Mouse (Mus musculus) heart, postnatal 0 days (tissue): ENCODE results near the gene Pgm1.

Source experiments
- CTCF ChIP-seq: IDR thresholded peaks from 2 replicates; pipeline ENCODE4 v1.5.1; 2016; ENCODE audit warnings: antibody characterized with exemption, control low read depth, low read depth
- EP300 ChIP-seq: IDR thresholded peaks from 2 replicates; pipeline ENCODE4 v1.6.1; 2016; ENCODE audit warnings: antibody characterized with exemption, low read depth

DNA sequence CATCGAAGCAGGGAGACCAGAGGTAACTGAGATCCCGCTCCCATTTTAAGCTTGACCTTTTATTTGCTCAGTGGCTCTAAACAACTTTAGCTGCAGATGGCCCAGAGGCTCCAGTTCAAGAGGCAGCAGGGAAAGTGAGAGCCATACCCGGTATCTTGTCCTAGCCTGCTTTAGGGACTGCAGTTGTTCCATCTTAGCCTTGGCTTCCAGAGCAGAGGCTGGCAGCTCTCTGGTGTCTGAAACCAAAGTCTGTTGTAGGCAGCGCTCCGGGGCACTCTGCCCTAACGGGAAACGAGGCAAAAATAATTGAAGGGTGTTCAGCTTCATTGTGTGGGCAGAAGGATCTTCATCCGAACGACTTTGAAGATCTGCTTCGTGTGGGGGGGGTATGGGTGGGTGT is 26.2 kb downstream of the Pgm1 start:
- TF ChIP-seq CTCF = no peak
- TF ChIP-seq EP300 = no peak
